Mouse (Mus musculus): ENCODE measurements around the gene Rassf8. TPM values are rescaled to one million over a fixed set of nuclear protein-coding genes. Genes with fewer than 3 reads are reported as not detected.

Rassf8 gene
- polyA plus RNA-seq, 2 experiments, result 20.8 to 43.3 TPM

- H3K9me3 ChIP-seq (ENCODE audit: control insufficient read depth, low read length), result no peaks in the 10 kb centered on the region
- no peaks in the 10 kb centered on the region for H3K4me1 ChIP-seq (ENCODE audit: control insufficient read depth, insufficient read depth, low read length)
- DNase-seq (ENCODE audit: low spot score) (peak; percentile 89), ATAC-seq (ENCODE audit: low FRiP score, low read depth) (peak; percentile 72; the same call in 1 of the 2 replicates)
- no peaks in the 10 kb centered on the region for H3K36me3 ChIP-seq (ENCODE audit: control insufficient read depth, insufficient read depth, low read length)
- H3K4me3 ChIP-seq (replicated peaks; ENCODE audit: low read length), result no peak overlapping the region
- TF ChIP-seq POLR2A (IDR thresholded peaks at IDR 0.05; ENCODE audit: borderline replicate concordance, extremely low read depth, insufficient read depth, insufficient read length), result no peak
- H3K27ac ChIP-seq (replicated peaks; ENCODE audit: low read depth, low read length), result no peak overlapping the region
- no peak overlapping the region for H3K4me2 ChIP-seq (replicated peaks; ENCODE audit: low read depth, low read length, severe bottlenecking)
- no peak overlapping the region for H3K9ac ChIP-seq (ENCODE audit: low read depth, low read length, severe bottlenecking)
- no peaks in the 10 kb centered on the region for H3K27me3 ChIP-seq (ENCODE audit: control insufficient read depth, insufficient read depth, low read length)
- WGBS, result 21% methylated on average over 8 of the region's 8 CpGs
Observed at GRCm38 (mm10) chr6:145830117-145830516, 83.6 kb downstream of the Rassf8 start.

- no peak for TF ChIP-seq POLR2A (IDR thresholded peaks at IDR 0.05; ENCODE audit: borderline replicate concordance, extremely low read depth, insufficient read depth, insufficient read length)
- Histone ChIP-seq H3K4me3 (replicated peaks; ENCODE audit: low read length) (no peak overlapping the region), H3K4me1 (ENCODE audit: control insufficient read depth, insufficient read depth, low read length) (no peaks in the 10 kb centered on the region), H3K27ac (replicated peaks; ENCODE audit: low read depth, low read length) (no peak overlapping the region), H3K36me3 (ENCODE audit: control insufficient read depth, insufficient read depth, low read length) (no peaks in the 10 kb centered on the region), H3K4me2 (replicated peaks; ENCODE audit: low read depth, low read length, severe bottlenecking) (no peak overlapping the region), H3K27me3 (ENCODE audit: control insufficient read depth, insufficient read depth, low read length) (no peaks in the 10 kb centered on the region), H3K9me3 (ENCODE audit: control insufficient read depth, low read length) (no peaks in the 10 kb centered on the region), H3K9ac (ENCODE audit: low read depth, low read length, severe bottlenecking) (no peak overlapping the region)
- 72% methylated on average over 9 of the region's 9 CpGs for WGBS
- DNase-seq (ENCODE audit: low spot score) (no peak), ATAC-seq (ENCODE audit: low FRiP score, low read depth) (no peak)
Observed at GRCm38 (mm10) chr6:145830617-145831016, 84.1 kb downstream of the Rassf8 start.

GRCm38 (mm10) chr6:145832927-145833326, 86.4 kb downstream of the Rassf8 start:
- H3K4me1 ChIP-seq (ENCODE audit: control insufficient read depth, insufficient read depth, low read length), result no peaks in the 10 kb centered on the region
- H3K9ac ChIP-seq (ENCODE audit: low read depth, low read length, severe bottlenecking), result no peak overlapping the region
- no peak overlapping the region for H3K27ac ChIP-seq (replicated peaks; ENCODE audit: low read depth, low read length)
- no peaks in the 10 kb centered on the region for H3K27me3 ChIP-seq (ENCODE audit: control insufficient read depth, insufficient read depth, low read length)
- no peak for TF ChIP-seq POLR2A (IDR thresholded peaks at IDR 0.05; ENCODE audit: borderline replicate concordance, extremely low read depth, insufficient read depth, insufficient read length)
- no peaks in the 10 kb centered on the region for H3K36me3 ChIP-seq (ENCODE audit: control insufficient read depth, insufficient read depth, low read length)
- no peak for DNase-seq (ENCODE audit: low spot score)
- H3K4me3 ChIP-seq (replicated peaks; ENCODE audit: low read length), result no peak overlapping the region
- H3K9me3 ChIP-seq (ENCODE audit: control insufficient read depth, low read length), result no peaks in the 10 kb centered on the region
- no peak overlapping the region for H3K4me2 ChIP-seq (replicated peaks; ENCODE audit: low read depth, low read length, severe bottlenecking)
- ATAC-seq (ENCODE audit: low FRiP score, low read depth), result no peak
- 79% methylated on average over 8 of the region's 8 CpGs for WGBS

GRCm38 (mm10) chr6:145835359-145835758, 88.8 kb downstream of the Rassf8 start:
- no peaks in the 10 kb centered on the region for H3K4me1 ChIP-seq (ENCODE audit: control insufficient read depth, insufficient read depth, low read length)
- no peak for TF ChIP-seq POLR2A (IDR thresholded peaks at IDR 0.05; ENCODE audit: borderline replicate concordance, extremely low read depth, insufficient read depth, insufficient read length)
- H3K9me3 ChIP-seq (ENCODE audit: control insufficient read depth, low read length), result no peaks in the 10 kb centered on the region
- H3K9ac ChIP-seq (ENCODE audit: low read depth, low read length, severe bottlenecking), result no peak overlapping the region
- 59% methylated on average over 6 of the region's 6 CpGs for WGBS
- DNase-seq (ENCODE audit: low spot score) (no peak), ATAC-seq (ENCODE audit: low FRiP score, low read depth) (no peak)
- no peaks in the 10 kb centered on the region for H3K36me3 ChIP-seq (ENCODE audit: control insufficient read depth, insufficient read depth, low read length)
- no peak overlapping the region for H3K4me3 ChIP-seq (replicated peaks; ENCODE audit: low read length)
- no peak overlapping the region for H3K27ac ChIP-seq (replicated peaks; ENCODE audit: low read depth, low read length)
- H3K27me3 ChIP-seq (ENCODE audit: control insufficient read depth, insufficient read depth, low read length), result no peaks in the 10 kb centered on the region
- H3K4me2 ChIP-seq (replicated peaks; ENCODE audit: low read depth, low read length, severe bottlenecking), result no peak overlapping the region

GRCm38 (mm10) chr6:145845611-145846010, 99.1 kb downstream of the Rassf8 start:
- 60% methylated on average over 5 of the region's 5 CpGs for WGBS
- Histone ChIP-seq H3K4me3 (replicated peaks; ENCODE audit: low read length) (no peak overlapping the region), H3K9me3 (ENCODE audit: control insufficient read depth, low read length) (no peaks in the 10 kb centered on the region), H3K9ac (ENCODE audit: low read depth, low read length, severe bottlenecking) (no peak overlapping the region), H3K4me1 (ENCODE audit: control insufficient read depth, insufficient read depth, low read length) (no peaks in the 10 kb centered on the region), H3K27ac (replicated peaks; ENCODE audit: low read depth, low read length) (no peak overlapping the region), H3K27me3 (ENCODE audit: control insufficient read depth, insufficient read depth, low read length) (no peaks in the 10 kb centered on the region), H3K36me3 (ENCODE audit: control insufficient read depth, insufficient read depth, low read length) (no peaks in the 10 kb centered on the region), H3K4me2 (replicated peaks; ENCODE audit: low read depth, low read length, severe bottlenecking) (no peak overlapping the region)
- no peak for TF ChIP-seq POLR2A (IDR thresholded peaks at IDR 0.05; ENCODE audit: borderline replicate concordance, extremely low read depth, insufficient read depth, insufficient read length)
- no peak for DNase-seq (ENCODE audit: low spot score)
- no peak for ATAC-seq (ENCODE audit: low FRiP score, low read depth)

- ATAC-seq (ENCODE audit: low FRiP score, low read depth) (no peak), DNase-seq (ENCODE audit: low spot score) (no peak)
- no peak for TF ChIP-seq POLR2A (IDR thresholded peaks at IDR 0.05; ENCODE audit: borderline replicate concordance, extremely low read depth, insufficient read depth, insufficient read length)
- H3K9me3 ChIP-seq (ENCODE audit: control insufficient read depth, low read length), result no peaks in the 10 kb centered on the region
- H3K4me1 ChIP-seq (ENCODE audit: control insufficient read depth, insufficient read depth, low read length), result no peaks in the 10 kb centered on the region
- WGBS, result 90% methylated on average over 1 of the region's 1 CpGs
- no peak overlapping the region for H3K4me3 ChIP-seq (replicated peaks; ENCODE audit: low read length)
- H3K27me3 ChIP-seq (ENCODE audit: control insufficient read depth, insufficient read depth, low read length), result no peaks in the 10 kb centered on the region
- no peaks in the 10 kb centered on the region for H3K36me3 ChIP-seq (ENCODE audit: control insufficient read depth, insufficient read depth, low read length)
- H3K4me2 ChIP-seq (replicated peaks; ENCODE audit: low read depth, low read length, severe bottlenecking), result no peak overlapping the region
- no peak overlapping the region for H3K9ac ChIP-seq (ENCODE audit: low read depth, low read length, severe bottlenecking)
- H3K27ac ChIP-seq (replicated peaks; ENCODE audit: low read depth, low read length), result no peak overlapping the region
Observed at GRCm38 (mm10) chr6:145846076-145846475, 99.5 kb downstream of the Rassf8 start.

All from limb, embryonic 14.5 days (tissue).